Mouse (Mus musculus) stomach, postnatal 0 days (tissue): ENCODE measurements around the gene Slc43a1. TPM values are rescaled to one million over a fixed set of nuclear protein-coding genes. Genes with fewer than 3 reads are reported as not detected.

Experiments
- ATAC-seq: fragments of 200-750 bp; cut with Nextera tagmentation; 2 replicates; pipeline ENCODE4 v1.8.0; 2017; ENCODE audit not compliant: low FRiP score, low TSS enrichment
- DNase-seq: peaks from one replicate; pipeline ENCODE4 v3.0.0-alpha.2; 2016; ENCODE audit warnings: low spot score
- H3K27ac ChIP-seq: fragments of 300-500 bp; sonication (generic); replicated peaks from 2 replicates; pipeline ENCODE4 v1.5.1; 2014; ENCODE audit warnings: mild to moderate bottlenecking, control low read depth
- H3K27me3 ChIP-seq: fragments of 300-500 bp; sonication (generic); 2 replicates; pipeline ENCODE4 v1.6.1; 2014; ENCODE audit warnings: low read length; ENCODE audit not compliant: control insufficient read depth, insufficient read depth
- H3K36me3 ChIP-seq: fragments of 300-500 bp; sonication (generic); 2 replicates; pipeline ENCODE4 v1.6.1; 2014; ENCODE audit warnings: low read length, mixed read lengths; ENCODE audit not compliant: control insufficient read depth, insufficient read depth
- H3K4me1 ChIP-seq: fragments of 300-500 bp; sonication (generic); replicated peaks from 2 replicates; pipeline ENCODE4 v1.6.1; 2014; ENCODE audit warnings: antibody characterized with exemption; ENCODE audit not compliant: control insufficient read depth, insufficient read depth
- H3K4me2 ChIP-seq: fragments of 300-500 bp; sonication (generic); replicated peaks from 2 replicates; pipeline ENCODE4 v1.6.1; 2014; ENCODE audit warnings: low read depth, mild to moderate bottlenecking, control low read depth, moderate library complexity
- H3K4me3 ChIP-seq: fragments of 300-500 bp; sonication (generic); 2 replicates; pipeline ENCODE4 v1.5.1; 2014; ENCODE audit warnings: low read depth, low read length, control low read depth
- H3K9ac ChIP-seq: fragments of 300-500 bp; sonication (generic); 2 replicates; pipeline ENCODE4 v1.6.1; 2014; ENCODE audit warnings: mild to moderate bottlenecking, low read length, control low read depth, mixed read lengths
- H3K9me3 ChIP-seq: fragments of 300-500 bp; sonication (generic); 2 replicates; pipeline ENCODE4 v1.6.1; 2016; ENCODE audit warnings: low read length; ENCODE audit not compliant: control insufficient read depth
- CTCF ChIP-seq: IDR thresholded peaks from 2 replicates; pipeline ENCODE4 v1.5.1; 2016; ENCODE audit warnings: antibody characterized with exemption, low read depth, mild to moderate bottlenecking, moderate library complexity
- EP300 ChIP-seq: optimal IDR thresholded peaks from 2 replicates; pipeline ENCODE3; 2016; ENCODE audit warnings: antibody characterized with exemption
- WGBS: fragments of 180-500 bp; shearing (Covaris S2); extraction: QIAGEN DNeasy Blood & Tissue Kit; methylation state at CpG from one replicate; pipeline ENCODE4 v1.1.7; 2014; 5-methylcytosine and 5-hydroxymethylcytosine counted together
- polyA plus RNA-seq: library from polyadenylated mRNA; unstranded; fragments of >200 nt; fragmentation: Nextera tagmentation; extraction: Ambion mirVana; gene quantifications from 2 replicates; pipeline ENCODE4 v1.2.1, GENCODE M21; 2015

Gene Slc43a1
- polyA plus RNA-seq, 1 experiment from 2014 or later, result 5.1 TPM

- H3K27ac ChIP-seq, result no peak overlapping the region
- H3K27me3 ChIP-seq, result no peaks in the 10 kb centered on the region
- H3K9me3 ChIP-seq, result no peaks in the 10 kb centered on the region
- TF ChIP-seq CTCF, result no peak
- TF ChIP-seq EP300, result no peak
- no peak overlapping the region for H3K4me2 ChIP-seq
- 51% methylated on average over 8 of the region's 8 CpGs for WGBS
- H3K9ac ChIP-seq, result no peak overlapping the region
- H3K4me1 ChIP-seq, result peaks cover 10% of the 10 kb centered on the region
- ATAC-seq (no peak), DNase-seq (no peak)
- H3K4me3 ChIP-seq, result no peak overlapping the region
- no peaks in the 10 kb centered on the region for H3K36me3 ChIP-seq
These were observed 1.5 kb upstream of the Slc43a1 start for GRCm38 (mm10) chr2:84837107-84837506.

GRCm38 (mm10) chr2:84837817-84838592 lies 645 bp upstream of the Slc43a1 start:
- Histone ChIP-seq H3K9ac (no peak overlapping the region), H3K4me2 (no peak overlapping the region), H3K4me1 (peaks cover 10% of the 10 kb centered on the region), H3K36me3 (no peaks in the 10 kb centered on the region), H3K27me3 (no peaks in the 10 kb centered on the region), H3K27ac (0 out of 2 replicates have a peak overlapping the region, but pooled peaks have one; percentile 24), H3K4me3 (no peak overlapping the region), H3K9me3 (no peaks in the 10 kb centered on the region)
- WGBS, result 29% methylated on average over 9 of the region's 9 CpGs
- ATAC-seq (no peak), DNase-seq (no peak)
- TF ChIP-seq EP300 (no peak), CTCF (no peak)

- peaks cover 10% of the 10 kb centered on the region for H3K4me1 ChIP-seq
- no peaks in the 10 kb centered on the region for H3K9me3 ChIP-seq
- no peaks in the 10 kb centered on the region for H3K27me3 ChIP-seq
- peak overlapping the region; percentile 61 for H3K4me3 ChIP-seq
- peak; percentile 55 for DNase-seq
- ATAC-seq, result peak; percentile 29; the same call in 1 of the 2 replicates
- H3K36me3 ChIP-seq, result no peaks in the 10 kb centered on the region
- peak overlapping the region; percentile 83 for H3K27ac ChIP-seq
- no peak for TF ChIP-seq EP300
- no peak for TF ChIP-seq CTCF
- H3K4me2 ChIP-seq, result peak overlapping the region; percentile 93
- WGBS, result 1% methylated on average over 47 of the region's 47 CpGs
- peak overlapping the region; percentile 73 for H3K9ac ChIP-seq
These were observed 637 bp downstream of the Slc43a1 start for GRCm38 (mm10) chr2:84838993-84839980.

GRCm38 (mm10) chr2:84840016-84840747 lies 1.5 kb downstream of the Slc43a1 start:
- 1% methylated on average over 52 of the region's 54 CpGs for WGBS
- Histone ChIP-seq H3K27ac (peak overlapping the region; percentile 83), H3K9me3 (no peaks in the 10 kb centered on the region), H3K4me3 (peak overlapping the region; percentile 61), H3K9ac (peak overlapping the region; percentile 73), H3K4me2 (peak overlapping the region; percentile 93), H3K27me3 (no peaks in the 10 kb centered on the region), H3K36me3 (no peaks in the 10 kb centered on the region), H3K4me1 (peaks cover 10% of the 10 kb centered on the region)
- DNase-seq, result peak; percentile 74
- peak; percentile 81 for ATAC-seq
- TF ChIP-seq CTCF (no peak; the same call in 1 of the 2 replicates), EP300 (no peak)

GRCm38 (mm10) chr2:84840748-84841563 lies 2.3 kb downstream of the Slc43a1 start:
- no peak for TF ChIP-seq CTCF
- TF ChIP-seq EP300, result no peak
- WGBS, result 5% methylated on average over 17 of the region's 17 CpGs

More at GRCm38 (mm10) chr2:84840748-84841563, 2.3 kb downstream of the Slc43a1 start:
- Histone ChIP-seq H3K9ac (peak overlapping the region; percentile 73), H3K4me3 (peak overlapping the region; percentile 61), H3K4me2 (peak overlapping the region; percentile 93), H3K27ac (peak overlapping the region; percentile 83), H3K4me1 (peaks cover 10% of the 10 kb centered on the region), H3K36me3 (no peaks in the 10 kb centered on the region), H3K27me3 (no peaks in the 10 kb centered on the region), H3K9me3 (no peaks in the 10 kb centered on the region)
- ATAC-seq, result peak; percentile 22
- DNase-seq, result no peak
